12 mouse cellular contexts compared by ENCODE assay signal in the genomic region with DNA sequence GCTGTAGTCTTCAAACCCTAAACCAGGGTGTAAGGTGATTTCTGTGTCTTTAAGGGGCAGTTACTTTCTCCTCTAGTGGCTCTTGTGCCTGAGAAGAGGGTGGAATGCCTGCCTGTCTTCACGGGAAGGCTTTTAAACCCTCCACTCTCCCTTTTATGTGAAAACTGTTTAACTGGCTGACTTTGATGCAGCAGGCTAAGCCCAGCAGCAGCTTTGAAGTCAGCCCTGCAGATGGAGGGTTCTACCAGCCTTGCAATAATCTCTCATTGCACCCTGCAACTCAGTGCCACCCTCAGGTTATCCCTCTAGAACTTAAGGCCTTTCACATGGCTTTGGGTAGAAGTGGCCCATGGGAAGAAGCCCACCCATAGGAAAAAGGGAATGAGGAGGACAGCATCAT.
"Had no signal": no experiment of that assay in that cellular context is flagged by ENCODE, and none has a peak within 500 bp of the region (broad histone marks: within the 10 kb centered on the region; RNA-seq: fewer than 3 reads in every experiment).

No protein-coding gene starts in this region.

- H3K36me3 ChIP-seq: limb, embryonic 15.5 days; neural tube, embryonic 15.5 days had no signal

- H3K27me3 ChIP-seq: limb, embryonic 15.5 days; liver, embryonic 12.5 days; neural tube, embryonic 15.5 days had no signal

- DNase-seq: kidney, adult 11 months; kidney, adult 9 months; lung, adult 18-20 months; midbrain, embryonic 14.5 days had no signal

- H3K9ac ChIP-seq: limb, embryonic 15.5 days; liver, embryonic 12.5 days; neural tube, embryonic 15.5 days had no signal

- H3K27ac ChIP-seq: hindbrain, postnatal 0 days; left cerebral cortex, adult 2 months; limb, embryonic 15.5 days; liver, embryonic 12.5 days; midbrain, embryonic 10.5 days; neural tube, embryonic 15.5 days; stomach, postnatal 0 days had no signal

- ATAC-seq: hindbrain, postnatal 0 days; liver, embryonic 12.5 days had no signal

- H3K4me2 ChIP-seq: limb, embryonic 15.5 days; liver, embryonic 12.5 days; neural tube, embryonic 15.5 days had no signal

- H3K4me3 ChIP-seq: left cerebral cortex, adult 2 months; limb, embryonic 15.5 days; liver, embryonic 12.5 days; midbrain, embryonic 10.5 days; myocyte; neural tube, embryonic 15.5 days had no signal

- H3K9me3 ChIP-seq: limb, embryonic 15.5 days; liver, embryonic 12.5 days; midbrain, embryonic 10.5 days; neural tube, embryonic 15.5 days had no signal
